Mouse (Mus musculus) liver, embryonic 16.5 days (tissue): ENCODE results near the gene Zfp597. TPM values are rescaled to one million over a fixed set of nuclear protein-coding genes. Genes with fewer than 3 reads are reported as not detected.

Experiments
- ATAC-seq: fragments of 200-750 bp; cut with Nextera tagmentation; 2 replicates; pipeline ENCODE4 v1.8.0; 2017; ENCODE audit warnings: low read depth, mild to moderate bottlenecking, moderate number of reproducible peaks, moderate library complexity
- H3K27ac ChIP-seq: fragments of 300-500 bp; sonication (generic); 2 replicates; pipeline ENCODE4 v1.5.1; 2014; ENCODE audit warnings: mild to moderate bottlenecking, low read length
- H3K27me3 ChIP-seq: fragments of 300-500 bp; sonication (generic); 2 replicates; pipeline ENCODE4 v1.6.1; 2014; ENCODE audit warnings: low read depth, low read length, mixed read lengths; ENCODE audit not compliant: control insufficient read depth, insufficient read depth
- H3K36me3 ChIP-seq: fragments of 300-500 bp; sonication (generic); 2 replicates; pipeline ENCODE4 v1.6.1; 2014; ENCODE audit warnings: mild to moderate bottlenecking; ENCODE audit not compliant: control insufficient read depth, insufficient read depth
- H3K4me1 ChIP-seq: fragments of 300-500 bp; sonication (generic); 2 replicates; pipeline ENCODE4 v1.6.1; 2014; ENCODE audit warnings: low read depth, low read length, mixed read lengths; ENCODE audit not compliant: control insufficient read depth
- H3K4me2 ChIP-seq: fragments of 300-500 bp; sonication (generic); 2 replicates; pipeline ENCODE4 v1.6.1; 2014; ENCODE audit warnings: low read depth, low read length, mixed read lengths
- H3K4me3 ChIP-seq: fragments of 300-500 bp; sonication (generic); 2 replicates; pipeline ENCODE4 v1.5.1; 2014; ENCODE audit warnings: low read depth, mild to moderate bottlenecking, low read length
- H3K9ac ChIP-seq: fragments of 300-500 bp; sonication (generic); 2 replicates; pipeline ENCODE4 v1.6.1; 2014; ENCODE audit warnings: low read depth, low read length
- H3K9me3 ChIP-seq: fragments of 300-500 bp; sonication (generic); replicated peaks from 2 replicates; pipeline ENCODE4 v1.6.1; 2016; ENCODE audit warnings: low read length; ENCODE audit not compliant: control insufficient read depth
- WGBS: fragments of 180-500 bp; shearing (Covaris S2); extraction: QIAGEN DNeasy Blood & Tissue Kit; methylation state at CpG from one replicate; pipeline ENCODE4 v1.1.7; 2014; ENCODE audit not compliant: insufficient replicate concordance; 5-methylcytosine and 5-hydroxymethylcytosine counted together
- polyA plus RNA-seq: library from polyadenylated mRNA; unstranded; fragments of >200 nt; fragmentation: Nextera tagmentation; extraction: Ambion mirVana; gene quantifications from 2 replicates; pipeline ENCODE4 v1.2.1, GENCODE M21; 2015

The Zfp597 gene
- polyA plus RNA-seq: 2.2 and 2.5 TPM in 2 replicates

- Histone ChIP-seq H3K4me2 (peak within 1 kb of the TSS; percentile 79), H3K27ac (peak within 1 kb of the TSS; percentile 89), H3K9ac (peak within 1 kb of the TSS; percentile 97), H3K4me3 (peak within 1 kb of the TSS; percentile 98), H3K36me3 (no peaks in the 10 kb centered on the region), H3K4me1 (peaks cover 12% of the 10 kb centered on the region), H3K27me3 (no peaks in the 10 kb centered on the region), H3K9me3 (no peaks in the 10 kb centered on the region)
- peak; percentile 99 for ATAC-seq
- WGBS: under 1% methylated on average over 87 of the region's 88 CpGs
Observed at GRCm38 (mm10) chr16:3884201-3885064, at the start of gene Zfp597, which contains the start of gene Gm20695. Gene Zfp597, minus strand, starts transcription at chr16:3884561. Gene Gm20695, plus strand, starts transcription at chr16:3884648.

- ATAC-seq: peak; percentile 65; the same call in 1 of the 2 replicates
- H3K9me3 ChIP-seq: no peaks in the 10 kb centered on the region
- 46% methylated on average over 1 of the region's 1 CpGs for WGBS
- no peaks in the 10 kb centered on the region for H3K27me3 ChIP-seq
- no peak overlapping the region for H3K4me2 ChIP-seq
- H3K4me1 ChIP-seq: no peaks in the 10 kb centered on the region
- H3K36me3 ChIP-seq: peaks cover 2% of the 10 kb centered on the region; the same call in 1 of the 2 replicates
- no peak overlapping the region for H3K9ac ChIP-seq
- H3K27ac ChIP-seq: no peak overlapping the region
- H3K4me3 ChIP-seq: no peak overlapping the region
Observed at GRCm38 (mm10) chr16:3934091-3934490, 49.7 kb upstream of the Zfp597 start.

GRCm38 (mm10) chr16:3933536-3933935 is 49.2 kb upstream of the Zfp597 start:
- peaks cover 2% of the 10 kb centered on the region; the same call in 1 of the 2 replicates for H3K36me3 ChIP-seq

GRCm38 (mm10) chr16:3929151-3929550 is 44.8 kb upstream of the Zfp597 start:
- ATAC-seq: no peak
- no peak overlapping the region for H3K4me3 ChIP-seq
- H3K36me3 ChIP-seq: peaks cover 10% of the 10 kb centered on the region
- no peak overlapping the region for H3K9ac ChIP-seq
- H3K27ac ChIP-seq: no peak overlapping the region
- WGBS: 52% methylated on average over 7 of the region's 7 CpGs
- H3K4me1 ChIP-seq: no peaks in the 10 kb centered on the region
- no peaks in the 10 kb centered on the region for H3K27me3 ChIP-seq
- H3K4me2 ChIP-seq: no peak overlapping the region
- no peaks in the 10 kb centered on the region for H3K9me3 ChIP-seq

More at GRCm38 (mm10) chr16:3933536-3933935, 49.2 kb upstream of the Zfp597 start:
- no peak for ATAC-seq
- no peak overlapping the region for H3K4me2 ChIP-seq
- H3K4me1 ChIP-seq: no peaks in the 10 kb centered on the region
- H3K4me3 ChIP-seq: no peak overlapping the region
- 78% methylated on average over 6 of the region's 6 CpGs for WGBS
- H3K9me3 ChIP-seq: no peaks in the 10 kb centered on the region
- no peaks in the 10 kb centered on the region for H3K27me3 ChIP-seq
- H3K27ac ChIP-seq: no peak overlapping the region
- no peak overlapping the region for H3K9ac ChIP-seq

GRCm38 (mm10) chr16:3928582-3928981 is 44.2 kb upstream of the Zfp597 start:
- 24% methylated on average over 1 of the region's 1 CpGs for WGBS
- H3K9me3 ChIP-seq: no peaks in the 10 kb centered on the region
- ATAC-seq: no peak
- no peaks in the 10 kb centered on the region for H3K27me3 ChIP-seq
- no peak overlapping the region for H3K9ac ChIP-seq
- H3K4me1 ChIP-seq: no peaks in the 10 kb centered on the region; the same call in 1 of the 2 replicates
- H3K4me3 ChIP-seq: no peak overlapping the region
- peaks cover 13% of the 10 kb centered on the region for H3K36me3 ChIP-seq
- H3K27ac ChIP-seq: no peak overlapping the region
- H3K4me2 ChIP-seq: no peak overlapping the region

- ATAC-seq: no peak
- Histone ChIP-seq H3K27me3 (no peaks in the 10 kb centered on the region), H3K36me3 (peaks cover 13% of the 10 kb centered on the region), H3K27ac (peak overlapping the region; percentile 47), H3K9ac (no peak overlapping the region), H3K4me3 (no peak overlapping the region), H3K9me3 (no peaks in the 10 kb centered on the region), H3K4me1 (no peaks in the 10 kb centered on the region; the same call in 1 of the 2 replicates), H3K4me2 (no peak overlapping the region; the same call in 1 of the 2 replicates)
- 64% methylated on average over 4 of the region's 4 CpGs for WGBS
Observed at GRCm38 (mm10) chr16:3923966-3924365, 39.6 kb upstream of the Zfp597 start.

- peaks cover 13% of the 10 kb centered on the region for H3K36me3 ChIP-seq
- WGBS: 70% methylated on average over 3 of the region's 3 CpGs
- no peaks in the 10 kb centered on the region; the same call in 1 of the 2 replicates for H3K4me1 ChIP-seq
Observed at GRCm38 (mm10) chr16:3923515-3923914, 39.2 kb upstream of the Zfp597 start.

GRCm38 (mm10) chr16:3920756-3921155 is 36.4 kb upstream of the Zfp597 start:
- H3K4me2 ChIP-seq: no peak overlapping the region
- H3K27me3 ChIP-seq: no peaks in the 10 kb centered on the region
- no peaks in the 10 kb centered on the region for H3K9me3 ChIP-seq
- H3K36me3 ChIP-seq: peaks cover 11% of the 10 kb centered on the region
- no peak for ATAC-seq
- H3K9ac ChIP-seq: no peak overlapping the region
- H3K4me1 ChIP-seq: no peaks in the 10 kb centered on the region; the same call in 1 of the 2 replicates
- no peak overlapping the region for H3K4me3 ChIP-seq
- 74% methylated on average over 2 of the region's 2 CpGs for WGBS
- H3K27ac ChIP-seq: no peak overlapping the region

More at GRCm38 (mm10) chr16:3923515-3923914, 39.2 kb upstream of the Zfp597 start:
- no peak overlapping the region for H3K9ac ChIP-seq
- H3K4me2 ChIP-seq: no peak overlapping the region; the same call in 1 of the 2 replicates
- peak overlapping the region; percentile 47 for H3K27ac ChIP-seq
- H3K27me3 ChIP-seq: no peaks in the 10 kb centered on the region
- peak; percentile 81 for ATAC-seq
- H3K9me3 ChIP-seq: no peaks in the 10 kb centered on the region
- no peak overlapping the region for H3K4me3 ChIP-seq

- Histone ChIP-seq H3K27me3 (no peaks in the 10 kb centered on the region), H3K9ac (peak overlapping the region; percentile 79), H3K4me3 (peak overlapping the region; percentile 75), H3K4me1 (peaks cover 9% of the 10 kb centered on the region), H3K27ac (peak overlapping the region; percentile 55; the same call in 1 of the 2 replicates), H3K4me2 (peak overlapping the region; percentile 97), H3K36me3 (no peaks in the 10 kb centered on the region; the same call in 1 of the 2 replicates), H3K9me3 (no peaks in the 10 kb centered on the region)
- ATAC-seq: no peak
- WGBS: 2% methylated on average over 20 of the region's 20 CpGs
Observed at GRCm38 (mm10) chr16:3909118-3909517, 24.8 kb upstream of the Zfp597 start.
